Mouse (Mus musculus): ENCODE data around the gene Gm10563.

Gene Gm10563

GRCm38 (mm10) chr4:155652283-155653085 lies 7.3 kb upstream of the Gm10563 start:
- DNase-seq = no peak

- DNase-seq = peak; percentile 6
Measured at GRCm38 (mm10) chr4:155651553-155652269, 6.5 kb upstream of the Gm10563 start.

GRCm38 (mm10) chr4:155649355-155649754 lies 4.1 kb upstream of the Gm10563 start:
- no peak for DNase-seq

GRCm38 (mm10) chr4:155645721-155646120 lies 513 bp upstream of the Gm10563 start:
- no peak for DNase-seq

GRCm38 (mm10) chr4:155643531-155643930 lies 1.7 kb downstream of the Gm10563 start:
- DNase-seq = no peak

- DNase-seq = no peak
Measured at GRCm38 (mm10) chr4:155635766-155636499, 9.3 kb downstream of the Gm10563 start.

- DNase-seq = no peak
Measured at GRCm38 (mm10) chr4:155630267-155630666, 14.9 kb downstream of the Gm10563 start.

GRCm38 (mm10) chr4:155624338-155625291 lies 20.6 kb downstream of the Gm10563 start, which contains the start of gene Cdk11b:
Gene Cdk11b (plus strand): TSS chr4:155624854.
- DNase-seq = peak; percentile 99

- DNase-seq = no peak
Measured at GRCm38 (mm10) chr4:155618321-155618720, 26.9 kb downstream of the Gm10563 start.

GRCm38 (mm10) chr4:155613264-155613663 lies 31.9 kb downstream of the Gm10563 start:
- DNase-seq = no peak

GRCm38 (mm10) chr4:155611860-155612259 lies 33.3 kb downstream of the Gm10563 start:
- DNase-seq = no peak

- no peak for DNase-seq
Measured at GRCm38 (mm10) chr4:155606825-155607224, 38.4 kb downstream of the Gm10563 start.

GRCm38 (mm10) chr4:155605132-155605531 lies 40.1 kb downstream of the Gm10563 start:
- DNase-seq = no peak

GRCm38 (mm10) chr4:155603801-155604200 lies 41.4 kb downstream of the Gm10563 start:
- no peak for DNase-seq

- DNase-seq = no peak
Measured at GRCm38 (mm10) chr4:155602753-155603152, 42.5 kb downstream of the Gm10563 start.

- no peak for DNase-seq
Measured at GRCm38 (mm10) chr4:155601997-155602456, 43.2 kb downstream of the Gm10563 start.

- DNase-seq = peak; percentile 97
Measured at GRCm38 (mm10) chr4:155601091-155601996, 43.9 kb downstream of the Gm10563 start, which contains the start of gene Slc35e2. Gene Slc35e2 (plus strand): TSS chr4:155601416.

- no peak for DNase-seq
Measured at GRCm38 (mm10) chr4:155599901-155600825, 45.0 kb downstream of the Gm10563 start.

- no peak for DNase-seq
Measured at GRCm38 (mm10) chr4:155598536-155598935, 46.7 kb downstream of the Gm10563 start.

GRCm38 (mm10) chr4:155596606-155597005 lies 48.6 kb downstream of the Gm10563 start:
- no peak for DNase-seq
